Mouse (Mus musculus): ENCODE results near the gene Adprm.
"Not testable (repeated sequence)": the region's sequence is repeated elsewhere in the genome, so short reads cannot be mapped to it uniquely, and the experiment has no call there.

The Adprm gene

GRCm38 (mm10) chr11:67052321-67052952 is at the start of gene Adprm, which contains the start of gene Sco1:
Gene Adprm (minus strand): TSS chr11:67052594.
Gene Sco1 (plus strand): TSS chr11:67052670.
- DNase-seq (ENCODE audit: low spot score in 2 of 2) = peak; percentile 86 to 88

DNA sequence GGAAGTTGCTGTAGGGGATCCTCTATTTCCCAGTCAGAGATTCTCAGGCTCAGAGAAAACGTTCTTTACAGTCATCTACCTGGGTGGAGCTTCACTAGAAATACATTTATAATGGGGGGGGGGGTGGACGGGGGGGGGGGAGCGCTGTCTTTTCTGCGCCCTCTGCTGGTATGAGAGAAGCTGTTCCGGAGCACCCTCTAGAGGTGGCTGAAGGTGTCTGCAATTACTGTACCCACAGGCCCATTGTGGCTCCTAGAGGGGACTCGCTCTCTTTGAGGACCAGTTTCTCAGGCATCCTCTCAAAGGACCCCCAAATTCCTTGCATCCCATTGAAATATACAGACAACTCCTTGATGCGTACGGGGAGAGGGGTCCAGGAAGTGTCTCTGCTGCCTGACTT is 49.3 kb upstream of the Adprm start:
- DNase-seq (ENCODE audit: low spot score in 2 of 2) = peak; percentile 11 to 27

- DNase-seq (ENCODE audit: low spot score in 2 of 2) = no peak
These were observed 47.8 kb upstream of the Adprm start for GRCm38 (mm10) chr11:67100169-67100568.

DNA sequence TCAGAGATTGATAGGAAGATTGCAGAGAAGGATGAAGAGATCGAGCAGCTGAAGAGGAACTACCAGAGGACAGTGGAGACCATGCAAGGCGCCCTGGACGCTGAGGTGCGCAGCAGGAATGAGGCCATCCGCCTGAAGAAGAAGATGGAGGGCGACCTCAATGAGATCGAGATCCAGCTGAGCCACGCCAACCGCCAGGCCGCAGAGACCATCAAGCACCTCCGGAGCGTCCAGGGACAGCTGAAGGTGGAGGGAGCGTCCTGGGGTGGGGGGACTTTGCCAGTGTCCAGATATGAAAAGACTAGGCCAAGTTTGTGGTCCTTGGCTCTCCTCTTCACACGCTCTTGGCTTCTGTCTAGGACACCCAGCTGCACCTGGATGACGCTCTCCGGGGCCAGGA is 46.8 kb upstream of the Adprm start:
- no peak for DNase-seq (ENCODE audit: low spot score in 2 of 2)

GRCm38 (mm10) chr11:67098427-67098826 is 46.0 kb upstream of the Adprm start:
- no peak for DNase-seq (ENCODE audit: low spot score in 2 of 2)

GRCm38 (mm10) chr11:67097709-67098108 is 45.3 kb upstream of the Adprm start:
- no peak for DNase-seq (ENCODE audit: low spot score in 2 of 2)

DNA sequence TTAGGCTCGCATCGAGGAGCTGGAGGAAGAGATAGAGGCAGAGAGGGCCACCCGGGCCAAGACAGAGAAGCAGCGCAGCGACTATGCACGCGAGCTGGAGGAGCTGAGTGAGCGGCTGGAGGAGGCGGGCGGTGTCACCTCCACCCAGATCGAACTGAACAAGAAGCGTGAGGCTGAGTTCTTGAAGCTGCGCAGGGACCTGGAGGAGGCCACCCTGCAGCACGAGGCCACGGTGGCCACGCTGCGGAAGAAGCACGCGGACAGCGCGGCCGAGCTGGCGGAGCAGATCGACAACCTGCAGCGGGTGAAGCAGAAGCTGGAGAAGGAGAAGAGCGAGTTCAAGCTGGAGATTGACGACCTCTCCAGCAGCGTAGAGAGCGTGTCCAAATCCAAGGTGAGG is 42.1 kb upstream of the Adprm start:
- DNase-seq (ENCODE audit: low spot score in 2 of 2) = no peak

DNA sequence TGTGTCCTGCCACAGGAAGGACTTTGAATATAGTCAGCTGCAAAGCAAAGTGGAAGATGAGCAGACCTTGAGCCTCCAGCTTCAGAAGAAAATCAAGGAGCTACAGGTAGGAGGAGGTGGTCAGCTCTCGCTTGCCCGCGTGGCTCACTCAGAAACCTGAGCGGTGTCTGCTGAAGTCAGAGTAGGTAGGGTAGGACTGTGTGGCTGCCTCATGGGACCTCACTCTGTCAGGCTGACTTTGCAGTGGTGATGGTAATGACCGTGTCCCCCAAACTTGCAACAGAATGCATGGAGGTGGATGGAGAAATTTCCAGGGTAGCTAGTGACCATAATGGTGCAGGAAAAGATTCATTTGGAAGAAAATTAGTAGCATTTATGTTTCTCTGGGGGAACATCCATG is 41.3 kb upstream of the Adprm start:
- no peak for DNase-seq (ENCODE audit: low spot score in 2 of 2)

DNA sequence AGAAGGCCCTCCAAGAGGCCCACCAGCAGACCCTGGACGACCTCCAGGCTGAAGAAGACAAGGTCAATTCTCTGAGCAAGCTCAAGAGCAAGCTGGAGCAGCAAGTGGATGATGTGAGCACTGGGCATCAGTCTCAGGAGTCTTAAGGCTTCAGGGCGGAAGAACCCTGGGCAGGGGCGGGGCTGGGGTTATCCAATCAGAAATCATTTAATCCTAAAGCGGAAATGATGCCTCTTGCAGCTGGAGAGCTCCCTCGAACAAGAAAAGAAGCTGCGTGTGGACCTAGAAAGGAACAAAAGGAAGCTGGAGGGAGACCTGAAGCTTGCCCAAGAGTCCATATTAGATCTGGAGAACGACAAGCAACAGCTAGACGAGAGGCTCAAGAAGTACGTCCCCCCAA is 40.8 kb upstream of the Adprm start:
- no peak for DNase-seq (ENCODE audit: low spot score in 2 of 2)

- DNase-seq (ENCODE audit: low spot score in 2 of 2) = not testable (repeated sequence)
These were observed 40.0 kb upstream of the Adprm start for GRCm38 (mm10) chr11:67092354-67092753.

GRCm38 (mm10) chr11:67087225-67087624 is 34.8 kb upstream of the Adprm start:
- DNase-seq (ENCODE audit: low spot score in 2 of 2) = no peak

DNA sequence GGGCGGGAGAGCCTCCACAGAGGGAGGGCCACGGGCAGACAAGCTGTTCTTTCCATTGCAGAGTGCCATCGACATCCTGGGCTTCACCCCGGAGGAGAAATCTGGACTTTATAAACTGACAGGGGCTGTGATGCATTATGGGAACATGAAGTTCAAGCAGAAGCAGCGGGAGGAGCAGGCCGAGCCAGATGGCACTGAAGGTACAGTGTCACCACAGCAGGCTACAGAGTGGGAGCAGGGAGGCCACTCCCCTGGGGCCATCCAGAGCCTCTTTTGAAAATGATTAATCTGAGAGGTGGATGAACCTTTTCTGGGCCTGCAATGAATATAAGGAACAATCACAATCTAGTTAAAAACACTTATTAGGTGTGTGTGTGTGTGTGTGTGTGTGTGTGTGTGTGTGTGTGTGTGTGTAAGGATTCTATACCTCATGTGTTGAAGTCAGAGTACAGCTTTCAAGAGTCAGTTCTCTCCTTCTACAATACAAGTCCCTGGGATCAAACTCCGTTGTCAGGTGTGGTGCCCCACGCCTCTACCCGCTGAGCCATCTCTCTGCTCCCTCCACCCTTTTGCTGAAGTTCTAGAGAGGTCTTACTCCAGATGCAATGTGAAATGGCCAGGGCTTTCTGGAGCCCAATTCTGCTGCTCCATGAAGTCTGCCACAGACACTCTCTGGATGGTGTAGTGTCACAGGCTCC is 34.2 kb upstream of the Adprm start:
- no peak for DNase-seq (ENCODE audit: low spot score in 2 of 2)

GRCm38 (mm10) chr11:67085489-67085888 is 33.1 kb upstream of the Adprm start:
- DNase-seq (ENCODE audit: low spot score in 2 of 2) = peak; percentile 44 to 63

- DNase-seq (ENCODE audit: low spot score in 2 of 2) = no peak
These were observed 31.4 kb upstream of the Adprm start for GRCm38 (mm10) chr11:67083712-67084340.

DNA sequence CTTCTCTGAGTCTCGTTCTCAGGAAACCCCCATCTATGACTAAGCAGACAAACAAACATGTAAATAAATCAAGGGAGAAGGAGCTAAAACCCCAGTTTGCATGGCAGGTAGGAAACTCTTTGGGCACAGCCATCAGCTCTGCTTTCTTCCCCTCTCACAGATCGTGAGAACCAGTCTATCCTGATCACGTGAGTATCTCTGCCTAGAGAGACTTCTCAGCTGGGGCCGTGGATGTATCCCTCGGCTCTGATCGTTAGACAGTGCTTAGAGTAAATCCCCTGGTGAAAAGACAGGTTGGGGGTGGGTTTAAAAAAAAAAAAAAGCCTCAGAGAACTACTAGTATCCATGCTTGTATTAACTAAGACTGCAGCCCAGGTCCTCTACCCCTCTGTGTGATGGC is 30.8 kb upstream of the Adprm start:
- no peak for DNase-seq (ENCODE audit: low spot score in 2 of 2)

- no peak for DNase-seq (ENCODE audit: low spot score in 2 of 2)
These were observed 30.4 kb upstream of the Adprm start for GRCm38 (mm10) chr11:67082793-67083192.

DNA sequence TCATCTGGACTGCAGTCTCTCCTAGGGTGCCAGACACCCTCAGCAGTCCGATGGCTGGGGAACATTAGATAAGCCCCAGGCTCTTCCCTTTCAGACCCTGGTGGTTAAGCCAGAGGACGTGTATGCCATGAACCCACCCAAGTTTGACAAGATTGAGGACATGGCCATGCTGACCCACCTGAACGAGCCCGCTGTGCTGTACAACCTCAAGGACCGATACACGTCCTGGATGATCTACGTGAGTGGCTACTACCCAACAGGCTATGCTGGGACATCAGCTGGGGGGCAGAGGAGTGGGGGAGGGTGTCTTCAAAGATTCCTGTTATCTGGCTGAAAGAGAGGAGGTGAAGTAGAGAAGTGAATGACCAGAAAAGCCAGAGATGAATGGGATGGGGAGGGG is 29.8 kb upstream of the Adprm start:
- no peak for DNase-seq (ENCODE audit: low spot score in 2 of 2)

DNA sequence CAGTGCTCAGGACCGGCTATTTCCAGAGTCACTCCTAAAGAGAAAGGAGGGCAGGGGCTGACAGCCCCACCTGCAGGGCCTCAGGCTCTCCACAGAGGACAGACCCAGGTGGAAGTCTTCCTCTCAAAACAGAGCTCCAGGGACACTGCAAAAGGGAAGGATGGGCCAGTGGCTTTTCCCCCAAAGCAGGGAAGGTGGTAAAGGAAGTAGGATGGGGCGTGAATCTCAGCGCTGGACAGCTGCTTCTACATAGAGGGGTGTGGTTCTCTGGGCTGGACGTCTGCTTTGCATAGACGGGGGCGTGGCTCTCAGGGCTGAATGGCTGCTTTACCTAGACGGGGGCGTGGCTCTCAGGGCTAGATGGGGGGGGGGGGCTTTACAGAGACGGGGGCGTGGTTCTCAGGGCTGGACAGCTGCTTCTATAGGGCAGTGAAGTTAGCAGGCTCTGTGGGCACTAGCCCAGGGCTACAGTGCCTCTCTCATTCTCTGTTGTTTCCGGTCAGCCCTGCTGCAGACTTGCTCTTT is 28.8 kb upstream of the Adprm start:
- no peak for DNase-seq (ENCODE audit: low spot score in 2 of 2)

DNA sequence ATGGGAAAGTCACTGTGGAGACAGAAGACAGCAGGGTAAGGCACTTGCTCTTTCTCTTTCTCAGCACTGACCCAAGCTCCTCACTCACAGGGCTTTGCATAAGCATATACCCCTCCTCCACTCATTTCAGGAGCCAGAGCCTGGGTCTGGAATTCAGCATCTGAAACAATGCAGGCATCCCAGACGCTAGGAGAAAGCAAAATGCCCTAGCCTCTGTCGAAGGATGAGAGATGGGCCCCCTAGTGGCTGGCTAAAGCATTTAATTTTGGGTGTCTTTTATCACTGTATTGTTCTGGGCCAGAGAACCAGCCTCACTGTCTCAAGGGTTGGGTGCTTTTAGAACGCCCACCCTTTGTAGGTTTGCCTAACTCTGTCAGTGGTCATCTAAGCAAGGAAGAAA is 27.8 kb upstream of the Adprm start:
- DNase-seq (ENCODE audit: low spot score in 2 of 2) = peak; percentile 16 to 17

DNA sequence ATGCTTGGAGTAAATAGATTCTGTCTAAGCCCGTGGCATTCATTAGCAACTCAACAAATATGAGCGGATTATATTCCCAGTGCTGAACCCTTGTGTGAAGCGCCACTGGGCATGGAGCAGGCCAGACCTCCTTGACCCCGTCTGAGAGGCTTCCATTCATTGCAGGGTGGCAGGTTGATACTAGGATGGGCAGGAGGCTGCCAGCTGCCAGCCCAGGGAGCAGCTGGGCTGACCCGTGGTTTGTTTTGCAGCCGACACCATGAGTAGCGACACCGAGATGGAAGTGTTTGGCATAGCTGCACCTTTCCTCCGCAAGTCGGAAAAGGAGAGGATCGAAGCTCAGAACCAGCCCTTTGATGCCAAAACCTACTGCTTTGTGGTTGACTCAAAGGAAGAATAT is 27.3 kb upstream of the Adprm start:
- no peak for DNase-seq (ENCODE audit: low spot score in 2 of 2)

GRCm38 (mm10) chr11:67078888-67079287 is 26.5 kb upstream of the Adprm start:
- no peak for DNase-seq (ENCODE audit: low spot score in 2 of 2)

GRCm38 (mm10) chr11:67078000-67078399 is 25.6 kb upstream of the Adprm start, which contains the start of gene Myh3:
Gene Myh3 (plus strand): TSS chr11:67078300.
- no peak for DNase-seq (ENCODE audit: low spot score in 2 of 2)

DNA sequence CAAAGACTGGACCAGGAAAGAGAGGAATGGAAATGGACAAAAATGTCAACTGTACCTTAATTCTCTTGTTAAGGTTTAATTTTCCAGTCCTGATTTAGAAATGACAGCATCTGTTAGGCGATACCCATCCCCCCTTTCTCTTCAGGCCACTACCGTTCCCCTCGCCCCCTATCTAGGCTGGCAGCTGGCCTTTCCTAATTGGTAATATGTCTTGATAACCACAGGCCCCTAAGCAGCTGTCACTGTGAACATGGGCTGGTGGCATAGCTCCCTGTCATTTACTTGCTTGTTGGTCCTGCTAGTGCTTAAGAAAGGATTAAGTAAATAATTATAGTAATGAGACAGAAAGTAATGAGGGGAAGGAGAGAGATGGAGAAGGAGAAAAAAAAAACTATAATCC is 25.0 kb upstream of the Adprm start:
- no peak for DNase-seq (ENCODE audit: low spot score in 2 of 2)

Data from spleen, postnatal 36 days (tissue).